Mouse (Mus musculus): ENCODE measurements around the gene Map2. TPM values are rescaled to one million over a fixed set of nuclear protein-coding genes. Genes with fewer than 3 reads are reported as not detected.
A peak's percentile ranks its signal among the peaks of the same experiment; 100 is the strongest.

Map2 gene
- polyA plus RNA-seq, 1 experiment from 2014 or later, result 3.8 TPM

GRCm38 (mm10) chr1:66266231-66266924 lies 91.3 kb downstream of the Map2 start:
- ATAC-seq (ENCODE audit: low FRiP score, low TSS enrichment), result no peak
- TF ChIP-seq CTCF (IDR thresholded peaks at IDR 0.05; ENCODE audit: low read depth) (no peak), EP300 (optimal IDR thresholded peaks at IDR 0.05) (no peak)

GRCm38 (mm10) chr1:66277663-66278062 lies 102.6 kb downstream of the Map2 start:
- no peaks in the 10 kb centered on the region for H3K4me1 ChIP-seq (replicated peaks; ENCODE audit: control insufficient read depth, insufficient read depth)
- H3K27me3 ChIP-seq (ENCODE audit: control insufficient read depth, insufficient read depth, low read length), result no peaks in the 10 kb centered on the region
- H3K4me2 ChIP-seq (replicated peaks; ENCODE audit: low read depth), result no peak overlapping the region
- no peaks in the 10 kb centered on the region for H3K9me3 ChIP-seq (ENCODE audit: control insufficient read depth, low read length)
- no peak overlapping the region for H3K4me3 ChIP-seq (ENCODE audit: low read depth, low read length)
- no peak for DNase-seq (ENCODE audit: low spot score)
- WGBS, result 65% methylated on average over 3 of the region's 5 CpGs
- no peak for ATAC-seq (ENCODE audit: low FRiP score, low TSS enrichment)
- TF ChIP-seq EP300 (optimal IDR thresholded peaks at IDR 0.05), result no peak
- TF ChIP-seq CTCF (IDR thresholded peaks at IDR 0.05; ENCODE audit: low read depth), result no peak
- no peaks in the 10 kb centered on the region for H3K36me3 ChIP-seq (ENCODE audit: control insufficient read depth, insufficient read depth, low read length)
- H3K9ac ChIP-seq (ENCODE audit: low read length), result no peak overlapping the region
- no peak overlapping the region for H3K27ac ChIP-seq (replicated peaks)

More at GRCm38 (mm10) chr1:66266231-66266924, 91.3 kb downstream of the Map2 start:
- no peaks in the 10 kb centered on the region for H3K36me3 ChIP-seq (ENCODE audit: control insufficient read depth, insufficient read depth, low read length)
- H3K4me2 ChIP-seq (replicated peaks; ENCODE audit: low read depth), result no peak overlapping the region
- H3K27me3 ChIP-seq (ENCODE audit: control insufficient read depth, insufficient read depth, low read length), result no peaks in the 10 kb centered on the region
- no peak overlapping the region for H3K4me3 ChIP-seq (ENCODE audit: low read depth, low read length)
- H3K9ac ChIP-seq (ENCODE audit: low read length), result no peak overlapping the region
- WGBS, result 62% methylated on average over 4 of the region's 4 CpGs
- H3K27ac ChIP-seq (replicated peaks), result no peak overlapping the region
- no peaks in the 10 kb centered on the region for H3K9me3 ChIP-seq (ENCODE audit: control insufficient read depth, low read length)
- DNase-seq (ENCODE audit: low spot score), result no peak
- no peaks in the 10 kb centered on the region for H3K4me1 ChIP-seq (replicated peaks; ENCODE audit: control insufficient read depth, insufficient read depth)

- Histone ChIP-seq H3K4me3 (ENCODE audit: low read depth, low read length) (no peak overlapping the region), H3K4me2 (replicated peaks; ENCODE audit: low read depth) (no peak overlapping the region), H3K36me3 (ENCODE audit: control insufficient read depth, insufficient read depth, low read length) (no peaks in the 10 kb centered on the region), H3K9ac (ENCODE audit: low read length) (no peak overlapping the region), H3K4me1 (replicated peaks; ENCODE audit: control insufficient read depth, insufficient read depth) (no peaks in the 10 kb centered on the region), H3K27ac (replicated peaks) (no peak overlapping the region), H3K27me3 (ENCODE audit: control insufficient read depth, insufficient read depth, low read length) (no peaks in the 10 kb centered on the region), H3K9me3 (ENCODE audit: control insufficient read depth, low read length) (no peaks in the 10 kb centered on the region)
- WGBS, result 62% methylated on average over 4 of the region's 4 CpGs
- TF ChIP-seq EP300 (optimal IDR thresholded peaks at IDR 0.05) (no peak), CTCF (IDR thresholded peaks at IDR 0.05; ENCODE audit: low read depth) (no peak)
- no peak for DNase-seq (ENCODE audit: low spot score)
- no peak for ATAC-seq (ENCODE audit: low FRiP score, low TSS enrichment)
Observed at GRCm38 (mm10) chr1:66279222-66280009, 104.3 kb downstream of the Map2 start.

DNA sequence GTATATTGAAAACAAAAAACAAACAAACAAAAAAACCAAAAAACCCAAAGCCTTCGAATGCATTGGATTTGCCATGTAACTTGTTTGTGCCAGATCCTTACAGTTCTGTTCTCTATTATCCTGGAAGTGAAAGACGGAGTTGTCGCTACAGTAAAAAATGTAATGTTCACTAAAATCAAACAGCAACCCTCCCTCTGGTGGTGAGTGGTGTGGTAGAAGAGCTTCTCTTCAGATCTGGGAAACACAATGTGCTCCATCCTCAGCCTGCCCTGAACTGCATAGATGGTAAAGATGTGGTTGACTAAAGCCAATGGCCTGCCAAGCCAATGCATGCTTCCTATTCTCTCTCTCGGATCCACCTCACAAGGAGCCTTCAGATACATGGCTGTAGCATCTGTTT lies 105.1 kb downstream of the Map2 start:
- no peak overlapping the region for H3K9ac ChIP-seq (ENCODE audit: low read length)
- DNase-seq (ENCODE audit: low spot score), result no peak
- no peak overlapping the region for H3K27ac ChIP-seq (replicated peaks)
- H3K4me3 ChIP-seq (ENCODE audit: low read depth, low read length), result no peak overlapping the region
- WGBS, result 80% methylated on average over 4 of the region's 4 CpGs
- H3K27me3 ChIP-seq (ENCODE audit: control insufficient read depth, insufficient read depth, low read length), result no peaks in the 10 kb centered on the region
- H3K4me2 ChIP-seq (replicated peaks; ENCODE audit: low read depth), result no peak overlapping the region
- TF ChIP-seq EP300 (optimal IDR thresholded peaks at IDR 0.05), result no peak
- 0 out of 2 replicates have a peak, but pooled peaks have one; percentile 10 for TF ChIP-seq CTCF (IDR thresholded peaks at IDR 0.05; ENCODE audit: low read depth)
- no peaks in the 10 kb centered on the region for H3K9me3 ChIP-seq (ENCODE audit: control insufficient read depth, low read length)
- H3K36me3 ChIP-seq (ENCODE audit: control insufficient read depth, insufficient read depth, low read length), result no peaks in the 10 kb centered on the region
- H3K4me1 ChIP-seq (replicated peaks; ENCODE audit: control insufficient read depth, insufficient read depth), result no peaks in the 10 kb centered on the region
- no peak for ATAC-seq (ENCODE audit: low FRiP score, low TSS enrichment)

GRCm38 (mm10) chr1:66282447-66282846 lies 107.4 kb downstream of the Map2 start:
- Histone ChIP-seq H3K27ac (replicated peaks) (no peak overlapping the region), H3K4me2 (replicated peaks; ENCODE audit: low read depth) (no peak overlapping the region), H3K27me3 (ENCODE audit: control insufficient read depth, insufficient read depth, low read length) (no peaks in the 10 kb centered on the region), H3K9ac (ENCODE audit: low read length) (no peak overlapping the region), H3K4me1 (replicated peaks; ENCODE audit: control insufficient read depth, insufficient read depth) (no peaks in the 10 kb centered on the region), H3K36me3 (ENCODE audit: control insufficient read depth, insufficient read depth, low read length) (no peaks in the 10 kb centered on the region), H3K9me3 (ENCODE audit: control insufficient read depth, low read length) (no peaks in the 10 kb centered on the region), H3K4me3 (ENCODE audit: low read depth, low read length) (no peak overlapping the region)
- no peak for TF ChIP-seq EP300 (optimal IDR thresholded peaks at IDR 0.05)
- TF ChIP-seq CTCF (IDR thresholded peaks at IDR 0.05; ENCODE audit: low read depth), result no peak
- no peak for ATAC-seq (ENCODE audit: low FRiP score, low TSS enrichment)
- no peak for DNase-seq (ENCODE audit: low spot score)
- 45% methylated on average over 3 of the region's 3 CpGs for WGBS

DNA sequence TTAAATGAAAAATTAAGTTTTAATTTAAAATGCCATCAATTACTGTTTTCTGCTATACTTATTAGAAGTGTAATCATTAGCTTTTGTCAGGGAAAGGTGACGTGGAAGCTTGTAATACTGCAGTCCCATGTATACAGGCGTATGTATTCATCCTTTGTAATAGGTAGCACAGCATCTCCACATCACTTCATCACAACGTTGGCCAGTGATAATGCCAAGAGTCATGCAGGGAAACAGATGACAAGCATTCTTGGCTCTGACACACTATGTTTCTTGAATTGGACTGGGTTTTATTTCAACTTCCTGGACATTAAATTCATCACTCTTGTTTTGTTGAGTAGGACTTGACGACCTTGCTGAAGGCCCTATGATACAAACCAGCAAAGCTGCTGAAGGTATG lies 113.9 kb downstream of the Map2 start:
- H3K27ac ChIP-seq (replicated peaks), result no peak overlapping the region
- no peaks in the 10 kb centered on the region for H3K27me3 ChIP-seq (ENCODE audit: control insufficient read depth, insufficient read depth, low read length)
- ATAC-seq (ENCODE audit: low FRiP score, low TSS enrichment) (no peak), DNase-seq (ENCODE audit: low spot score) (no peak)
- H3K4me1 ChIP-seq (replicated peaks; ENCODE audit: control insufficient read depth, insufficient read depth), result no peaks in the 10 kb centered on the region
- no peaks in the 10 kb centered on the region for H3K9me3 ChIP-seq (ENCODE audit: control insufficient read depth, low read length)
- no peak for TF ChIP-seq EP300 (optimal IDR thresholded peaks at IDR 0.05)
- no peak for TF ChIP-seq CTCF (IDR thresholded peaks at IDR 0.05; ENCODE audit: low read depth)
- no peak overlapping the region for H3K4me2 ChIP-seq (replicated peaks; ENCODE audit: low read depth)
- no peak overlapping the region for H3K9ac ChIP-seq (ENCODE audit: low read length)
- 80% methylated on average over 4 of the region's 4 CpGs for WGBS
- no peaks in the 10 kb centered on the region for H3K36me3 ChIP-seq (ENCODE audit: control insufficient read depth, insufficient read depth, low read length)
- H3K4me3 ChIP-seq (ENCODE audit: low read depth, low read length), result no peak overlapping the region
